Mouse (Mus musculus) MEL (cell line): ENCODE measurements around the gene Cacng4. TPM values are rescaled to one million over a fixed set of nuclear protein-coding genes. Genes with fewer than 3 reads are reported as not detected.

Source experiments
- DNase-seq: peaks from one replicate; pipeline ENCODE4 v3.0.0; 2011; ENCODE audit warnings: low read depth, low spot score
- H3K27ac ChIP-seq: 2 replicates; pipeline ENCODE4 v1.5.1; 2012; ENCODE audit warnings: low read depth, mild to moderate bottlenecking, control low read depth, low read length, moderate library complexity; ENCODE audit not compliant: control insufficient read depth
- H3K27me3 ChIP-seq, 2 experiments: fragments of 150-350 bp in 1 of 2; sonication (generic) in 1 of 2; 2 replicates each; pipeline ENCODE4 v1.6.1; 2012; ENCODE audit warnings: low read length in 2 of 2, mild to moderate bottlenecking in 2 of 2, improper control_type of control experiment in 1 of 2, moderate library complexity in 1 of 2; ENCODE audit not compliant: insufficient read depth in 2 of 2, control insufficient read depth in 1 of 2
- H3K36me3 ChIP-seq, 2 experiments: 2 replicates each; pipeline ENCODE4 v1.6.1; 2012 to 2014; ENCODE audit warnings: low read length in 2 of 2, improper control_type of control experiment in 1 of 2, inconsistent platforms in 1 of 2, mild to moderate bottlenecking in 1 of 2; ENCODE audit not compliant: insufficient read depth in 2 of 2, control insufficient read depth in 1 of 2
- H3K4me1 ChIP-seq, 2 experiments: fragments of 150-350 bp in 1 of 2; sonication (generic) in 1 of 2; 2 replicates each; pipeline ENCODE4 v1.6.1; 2012; ENCODE audit warnings: low read length in 2 of 2, improper control_type of control experiment in 1 of 2, mild to moderate bottlenecking in 1 of 2; ENCODE audit not compliant: insufficient read depth in 2 of 2, control insufficient read depth in 1 of 2
- H3K4me3 ChIP-seq, 2 experiments: fragments of 150-350 bp in 1 of 2; sonication (generic) in 1 of 2; 2 replicates each; pipeline ENCODE4 v1.5.1; 2012; ENCODE audit warnings: low read depth in 2 of 2, low read length in 2 of 2, mild to moderate bottlenecking in 2 of 2, moderate library complexity in 2 of 2, control low read depth in 1 of 2, improper control_type of control experiment in 1 of 2; ENCODE audit not compliant: control insufficient read depth in 1 of 2, insufficient read depth in 1 of 2
- H3K79me2 ChIP-seq: 2 replicates; pipeline ENCODE4 v1.6.1; 2012; ENCODE audit warnings: mild to moderate bottlenecking, low read length, moderate library complexity; ENCODE audit not compliant: control insufficient read depth, poor library complexity, insufficient read depth
- H3K9ac ChIP-seq: 2 replicates; pipeline ENCODE4 v1.6.1; 2012; ENCODE audit warnings: low read depth, mild to moderate bottlenecking, control low read depth, low read length, moderate library complexity; ENCODE audit not compliant: control insufficient read depth, poor library complexity, severe bottlenecking
- H3K9me3 ChIP-seq: fragments of 150-350 bp; sonication (generic); replicated peaks from 2 replicates; pipeline ENCODE4 v1.6.1; 2012; ENCODE audit warnings: mild to moderate bottlenecking, low read length, improper control_type of control experiment, moderate library complexity; ENCODE audit not compliant: insufficient read depth
- BHLHE40 ChIP-seq: IDR thresholded peaks from 2 replicates; pipeline ENCODE4 v1.6.1; 2012; ENCODE audit warnings: low read depth, mild to moderate bottlenecking, inconsistent platforms, low read length, improper control_type of control experiment, borderline replicate concordance
- CHD1 ChIP-seq: IDR thresholded peaks from 2 replicates; pipeline ENCODE4 v1.6.1; 2012; ENCODE audit warnings: low read depth, mild to moderate bottlenecking, inconsistent platforms, low read length, improper control_type of control experiment
- CHD2 ChIP-seq: IDR thresholded peaks from 2 replicates; pipeline ENCODE4 v1.6.1; 2011; ENCODE audit warnings: low read length, improper control_type of control experiment
- CTCF ChIP-seq, 3 experiments: IDR thresholded peaks in 2 of 3; conservative IDR thresholded peaks in 1 of 3; 2 replicates each; pipeline ENCODE4 v1.5.1; 2011 to 2012; ENCODE audit warnings: low read length in 3 of 3, low read depth in 2 of 3, mild to moderate bottlenecking in 2 of 3, improper control_type of control experiment in 1 of 3, inconsistent platforms in 1 of 3, mixed read lengths in 1 of 3, moderate library complexity in 1 of 3; ENCODE audit not compliant: control insufficient read depth in 1 of 3, insufficient read depth in 1 of 3, poor library complexity in 1 of 3, severe bottlenecking in 1 of 3
- E2F4 ChIP-seq: IDR thresholded peaks from 2 replicates; pipeline ENCODE4 v1.6.1; 2011; ENCODE audit warnings: low read depth, low read length, improper control_type of control experiment, borderline replicate concordance
- ELF1 ChIP-seq: IDR thresholded peaks from 2 replicates; pipeline ENCODE4 v1.6.1; 2014; ENCODE audit warnings: low read depth, mild to moderate bottlenecking, inconsistent platforms, low read length, improper control_type of control experiment, moderate library complexity
- EP300 ChIP-seq, 2 experiments: IDR thresholded peaks; 2 replicates each; pipeline ENCODE4 v1.6.1; 2011; ENCODE audit warnings: improper control_type of control experiment in 2 of 2, low read length in 2 of 2, low read depth in 1 of 2, mild to moderate bottlenecking in 1 of 2
- ETS1 ChIP-seq: IDR thresholded peaks from 2 replicates; pipeline ENCODE4 v1.6.1; 2012; ENCODE audit warnings: low read depth, mild to moderate bottlenecking, inconsistent platforms, low read length, improper control_type of control experiment, moderate library complexity
- GABPA ChIP-seq: IDR thresholded peaks from 2 replicates; pipeline ENCODE4 v1.6.1; 2012; ENCODE audit warnings: low read depth, mild to moderate bottlenecking, inconsistent platforms, low read length, improper control_type of control experiment, moderate library complexity
- GATA1 ChIP-seq: IDR thresholded peaks from 2 replicates; pipeline ENCODE4 v1.6.1; 2011; ENCODE audit warnings: low read depth, low read length, improper control_type of control experiment
- HCFC1 ChIP-seq: IDR thresholded peaks from 2 replicates; pipeline ENCODE4 v1.6.1; 2012; ENCODE audit warnings: low read depth, mild to moderate bottlenecking, inconsistent platforms, low read length, improper control_type of control experiment, moderate library complexity
- JUND ChIP-seq: IDR thresholded peaks from 2 replicates; pipeline ENCODE4 v1.6.1; 2011; ENCODE audit warnings: low read depth, mild to moderate bottlenecking, improper control_type of control experiment, low read length
- KAT2A ChIP-seq: conservative IDR thresholded peaks from 2 replicates; pipeline ENCODE4 v1.6.1; 2012; ENCODE audit warnings: low read depth, low read length, improper control_type of control experiment, inconsistent platforms
- MAFK ChIP-seq: IDR thresholded peaks from 2 replicates; pipeline ENCODE4 v1.6.1; 2011; ENCODE audit warnings: low read depth, mild to moderate bottlenecking, low read length, improper control_type of control experiment, borderline replicate concordance
- MAX ChIP-seq: IDR thresholded peaks from 2 replicates; pipeline ENCODE4 v1.6.1; 2011; ENCODE audit warnings: low read length, improper control_type of control experiment
- MAZ ChIP-seq: IDR thresholded peaks from 2 replicates; pipeline ENCODE4 v1.6.1; 2012; ENCODE audit warnings: low read depth, mild to moderate bottlenecking, inconsistent platforms, low read length, improper control_type of control experiment
- MXI1 ChIP-seq: IDR thresholded peaks from 2 replicates; pipeline ENCODE4 v1.6.1; 2011; ENCODE audit warnings: mild to moderate bottlenecking, low read depth, low read length, improper control_type of control experiment
- MYB ChIP-seq: IDR thresholded peaks from 2 replicates; pipeline ENCODE4 v1.6.1; 2011; ENCODE audit warnings: mild to moderate bottlenecking, low read depth, low read length, improper control_type of control experiment
- MYC ChIP-seq: IDR thresholded peaks from 2 replicates; pipeline ENCODE4 v1.6.1; 2011; ENCODE audit warnings: low read depth, mild to moderate bottlenecking, low read length, improper control_type of control experiment, moderate library complexity
- NELFE ChIP-seq: IDR thresholded peaks from 2 replicates; pipeline ENCODE4 v1.6.1; 2011; ENCODE audit warnings: low read depth, low read length, improper control_type of control experiment
- POLR2A ChIP-seq, 2 experiments: IDR thresholded peaks; 2 replicates each; pipeline ENCODE4 v1.6.1; 2011 to 2012; ENCODE audit warnings: low read length in 2 of 2, mild to moderate bottlenecking in 2 of 2, control low read depth in 1 of 2, improper control_type of control experiment in 1 of 2, low read depth in 1 of 2, moderate library complexity in 1 of 2; ENCODE audit not compliant: control insufficient read depth in 1 of 2, insufficient read depth in 1 of 2, poor library complexity in 1 of 2
- POLR2AphosphoS2 ChIP-seq: IDR thresholded peaks from 2 replicates; pipeline ENCODE4 v1.6.1; 2011; ENCODE audit warnings: low read length, improper control_type of control experiment
- RCOR1 ChIP-seq: IDR thresholded peaks from 2 replicates; pipeline ENCODE4 v1.6.1; 2012; ENCODE audit warnings: low read depth, mild to moderate bottlenecking, inconsistent platforms, low read length, improper control_type of control experiment
- SIN3A ChIP-seq: IDR thresholded peaks from 2 replicates; pipeline ENCODE4 v1.6.1; 2012; ENCODE audit warnings: low read length, improper control_type of control experiment, inconsistent platforms
- SMC3 ChIP-seq: IDR thresholded peaks from 2 replicates; pipeline ENCODE4 v1.6.1; 2011; ENCODE audit warnings: low read depth, low read length, improper control_type of control experiment
- TAL1 ChIP-seq: IDR thresholded peaks from 2 replicates; pipeline ENCODE4 v1.6.1; 2012; ENCODE audit warnings: mild to moderate bottlenecking, inconsistent platforms, low read length, moderate library complexity, mixed read lengths
- TBP ChIP-seq: IDR thresholded peaks from 2 replicates; pipeline ENCODE4 v1.8.0; 2011; ENCODE audit warnings: low read depth, low read length, improper control_type of control experiment
- TCF12 ChIP-seq: IDR thresholded peaks from 2 replicates; pipeline ENCODE4 v1.6.1; 2014; ENCODE audit warnings: low read depth, mild to moderate bottlenecking, inconsistent platforms, low read length, improper control_type of control experiment, moderate library complexity
- USF1 ChIP-seq: IDR thresholded peaks from 2 replicates; pipeline ENCODE4 v1.6.1; 2014; ENCODE audit warnings: low read depth, mild to moderate bottlenecking, inconsistent platforms, low read length, improper control_type of control experiment, moderate library complexity
- USF2 ChIP-seq, 2 experiments: IDR thresholded peaks; 2 replicates each; pipeline ENCODE4 v1.6.1; 2011 to 2012; ENCODE audit warnings: improper control_type of control experiment in 2 of 2, low read length in 2 of 2, borderline replicate concordance in 1 of 2, inconsistent platforms in 1 of 2, low read depth in 1 of 2, mild to moderate bottlenecking in 1 of 2; ENCODE audit not compliant: insufficient read depth in 1 of 2
- ZC3H11A ChIP-seq: IDR thresholded peaks from 2 replicates; pipeline ENCODE4 v1.6.1; 2012; ENCODE audit warnings: low read depth, mild to moderate bottlenecking, inconsistent platforms, low read length, improper control_type of control experiment
- ZKSCAN1 ChIP-seq: IDR thresholded peaks from 2 replicates; pipeline ENCODE4 v1.6.1; 2012; ENCODE audit warnings: low read depth, mild to moderate bottlenecking, inconsistent platforms, low read length, improper control_type of control experiment, moderate library complexity
- ZMIZ1 ChIP-seq: IDR thresholded peaks from 2 replicates; pipeline ENCODE4 v1.6.1; 2012; ENCODE audit warnings: low read depth, mild to moderate bottlenecking, inconsistent platforms, low read length, improper control_type of control experiment, moderate library complexity
- ZNF384 ChIP-seq: IDR thresholded peaks from 2 replicates; pipeline ENCODE4 v1.6.1; 2012; ENCODE audit warnings: low read depth, mild to moderate bottlenecking, inconsistent platforms, low read length, improper control_type of control experiment
- polyA plus RNA-seq, 2 experiments: library from polyadenylated mRNA; stranded (reverse) in 1 of 2; unstranded in 1 of 2; fragments of >175 nt in 1 of 2; fragments of >200 nt in 1 of 2; gene quantifications; 2 replicates each; pipeline versions ENCODE4 v1.2.1 to v1.2.4; 2012; ENCODE audit warnings: low replicate concordance in 2 of 2, low read depth in 1 of 2; ENCODE audit not compliant: insufficient read length in 2 of 2, insufficient read depth in 1 of 2, missing spikeins in 1 of 2
- total RNA-seq: library from RNA; depleted of rRNA; stranded (reverse); fragments of 300-350 nt; gene quantifications from 2 replicates; pipeline ENCODE4 v1.2.3, GENCODE M21; 2012

Gene Cacng4
- total and polyA plus RNA-seq, 3 experiments = not detected

DNA sequence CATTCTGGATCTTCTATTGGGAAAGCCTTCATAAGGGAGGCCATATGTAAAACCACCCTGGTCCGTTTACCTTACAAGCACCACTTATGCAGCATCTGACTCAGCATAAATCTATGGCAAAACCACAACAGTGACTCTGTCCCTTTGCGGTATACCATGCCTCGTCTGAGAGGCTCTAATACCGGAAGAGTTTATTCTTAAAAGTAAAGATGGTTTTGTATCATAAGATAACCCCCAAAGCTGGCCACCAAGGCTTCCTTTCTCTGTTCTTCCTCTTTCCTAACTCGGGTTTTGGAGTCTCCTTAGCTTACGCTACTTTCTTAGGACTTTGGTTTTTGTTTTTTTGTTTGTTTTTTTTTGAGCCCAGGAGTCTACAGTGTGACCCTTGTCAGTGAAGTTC is 101.0 kb downstream of the Cacng4 start:
- Histone ChIP-seq H3K9ac (peak overlapping the region; percentile 55; the same call in 1 of the 2 replicates), H3K36me3 (peaks cover 0 to 29% of the 10 kb centered on the region in 2 experiments; a peak in 2 of 4 replicates), H3K4me3 (peak overlapping the region in 1 of 2 experiments; percentile 39; a peak in 2 of 4 replicates), H3K27ac (peak overlapping the region; percentile 62; the same call in 1 of the 2 replicates), H3K79me2 (no peaks in the 10 kb centered on the region), H3K27me3 (no peaks in the 10 kb centered on the region), H3K9me3 (no peaks in the 10 kb centered on the region), H3K4me1 (peaks cover 6 to 30% of the 10 kb centered on the region in 2 experiments; a peak in 3 of 4 replicates)
- DNase-seq = peak; percentile 97
- TF ChIP-seq MAX = peak; percentile 62; the same call in 1 of the 2 replicates
- no peak for TF ChIP-seq POLR2AphosphoS2
- peak; percentile 65 for TF ChIP-seq TAL1
- TF ChIP-seq POLR2A (IDR thresholded peaks at IDR 0.05; ENCODE audit: control insufficient read depth in 1 of 2, insufficient read depth in 1 of 2, low read depth in 1 of 2, low read length in 2 of 2, poor library complexity in 1 of 2) = no peak
- TF ChIP-seq ZKSCAN1 = 0 out of 2 replicates have a peak, but pooled peaks have one; percentile 37
- TF ChIP-seq SMC3 = no peak; the same call in 1 of the 2 replicates
- peak; percentile 97 for TF ChIP-seq ETS1
- TF ChIP-seq HCFC1 = peak; percentile 66
- TF ChIP-seq GABPA = peak; percentile 95
- TF ChIP-seq ZMIZ1 = peak; percentile 57; the same call in 1 of the 2 replicates
- no peak for TF ChIP-seq NELFE
- no peak for TF ChIP-seq CTCF (IDR thresholded peaks at IDR 0.05 in 2 of 3, conservative IDR thresholded peaks at IDR 0.05 in 1 of 3; ENCODE audit: control insufficient read depth in 1 of 3, insufficient read depth in 1 of 3, low read depth in 2 of 3, low read length in 3 of 3, poor library complexity in 1 of 3, severe bottlenecking in 1 of 3)
- TF ChIP-seq E2F4 = 0 out of 2 replicates have a peak, but pooled peaks have one; percentile 31
- TF ChIP-seq USF2 (IDR thresholded peaks at IDR 0.05; ENCODE audit: borderline replicate concordance in 1 of 2, insufficient read depth in 1 of 2, low read depth in 1 of 2, low read length in 2 of 2) = no peak
- TF ChIP-seq TCF12 = peak; percentile 88
- peak; percentile 94 for TF ChIP-seq MYC
- TF ChIP-seq ELF1 = peak; percentile 79
- TF ChIP-seq EP300 (IDR thresholded peaks at IDR 0.05; ENCODE audit: low read depth in 1 of 2, low read length in 2 of 2) = peak; percentile 95 to 96
- TF ChIP-seq MXI1 = peak; percentile 83
- peak; percentile 42; the same call in 1 of the 2 replicates for TF ChIP-seq CHD2
- 0 out of 2 replicates have a peak, but pooled peaks have one; percentile 6 for TF ChIP-seq ZC3H11A
- peak; percentile 99 for TF ChIP-seq MAFK
- TF ChIP-seq SIN3A = peak; percentile 93
- peak; percentile 98 for TF ChIP-seq RCOR1
- peak; percentile 85 for TF ChIP-seq GATA1
- no peak for TF ChIP-seq CHD1
- TF ChIP-seq TBP = no peak
- TF ChIP-seq ZNF384 = peak; percentile 65
- peak; percentile 71; the same call in 1 of the 2 replicates for TF ChIP-seq JUND
- TF ChIP-seq USF1 = 0 out of 2 replicates have a peak, but pooled peaks have one; percentile 6
- peak; percentile 67; the same call in 1 of the 2 replicates for TF ChIP-seq BHLHE40
- no peak for TF ChIP-seq KAT2A
- 0 out of 2 replicates have a peak, but pooled peaks have one; percentile 59 for TF ChIP-seq MYB
- 0 out of 2 replicates have a peak, but pooled peaks have one; percentile 81 for TF ChIP-seq MAZ
